Mouse (Mus musculus) cortical plate, adult 2 months (tissue): Measurements from ENCODE around the gene Ube2o.

Source experiments
- CTCF ChIP-seq: fragments of 200-500 bp; IDR thresholded peaks from 2 replicates; pipeline ENCODE4 v1.5.1; 2011; ENCODE audit warnings: mild to moderate bottlenecking, control low read depth, low read length; ENCODE audit not compliant: insufficient read depth; ENCODE audit errors: extremely low read depth
- POLR2A ChIP-seq: fragments of 200-500 bp; IDR thresholded peaks from 2 replicates; pipeline ENCODE4 v1.6.1; 2011; ENCODE audit warnings: mild to moderate bottlenecking, low read length, control low read depth; ENCODE audit not compliant: insufficient read depth; ENCODE audit errors: extremely low read depth

DNA sequence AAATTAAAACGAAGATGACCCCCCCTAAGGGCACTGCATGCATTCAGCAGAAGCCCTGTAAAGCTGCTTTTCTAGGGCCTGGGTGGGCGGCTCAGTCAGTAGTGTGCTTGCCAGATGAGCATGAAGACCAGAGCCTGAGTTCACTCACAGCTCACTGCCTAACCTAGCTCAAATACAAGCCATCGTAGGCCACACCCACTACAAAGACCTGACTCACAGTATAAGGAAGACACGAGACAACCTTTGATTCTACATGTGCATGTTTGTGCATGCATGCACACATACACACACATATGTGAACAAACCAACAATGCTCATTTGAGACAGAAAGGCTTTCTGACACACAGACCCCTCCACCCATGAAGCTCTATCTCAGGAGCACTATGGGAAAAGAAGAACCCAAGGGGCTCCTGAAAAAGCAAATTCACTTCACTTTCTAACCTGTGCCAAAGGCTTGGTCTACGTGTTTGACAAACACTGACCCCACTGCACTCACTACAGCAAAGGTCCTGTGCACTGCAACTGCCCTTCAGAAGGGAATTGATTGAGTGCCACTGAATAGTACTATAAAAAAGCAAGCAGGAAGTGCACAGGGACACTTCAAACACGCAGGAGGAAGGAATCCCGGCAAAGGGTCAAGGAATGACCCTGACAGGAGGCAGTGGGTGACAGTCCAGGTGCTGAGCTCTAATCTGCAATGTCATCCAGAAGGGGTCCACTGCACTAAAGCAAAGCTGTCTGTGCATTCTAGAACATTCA, 15.8 kb downstream of the Ube2o start:
- TF ChIP-seq CTCF (no peak), POLR2A (no peak)
